Mouse (Mus musculus) MEL (cell line): ENCODE data around the gene Aff3. TPM values are rescaled to one million over a fixed set of nuclear protein-coding genes. Genes with fewer than 3 reads are reported as not detected.
A peak's percentile ranks its signal among the peaks of the same experiment; 100 is the strongest.

Source experiments
- DNase-seq: peaks from one replicate; pipeline ENCODE4 v3.0.0; 2011; ENCODE audit warnings: low read depth, low spot score
- H3K27ac ChIP-seq: 2 replicates; pipeline ENCODE4 v1.5.1; 2012; ENCODE audit warnings: low read depth, mild to moderate bottlenecking, control low read depth, low read length, moderate library complexity; ENCODE audit not compliant: control insufficient read depth
- H3K27me3 ChIP-seq, 2 experiments: fragments of 150-350 bp in 1 of 2; sonication (generic) in 1 of 2; 2 replicates each; pipeline ENCODE4 v1.6.1; 2012; ENCODE audit warnings: low read length in 2 of 2, mild to moderate bottlenecking in 2 of 2, improper control_type of control experiment in 1 of 2, moderate library complexity in 1 of 2; ENCODE audit not compliant: insufficient read depth in 2 of 2, control insufficient read depth in 1 of 2
- H3K36me3 ChIP-seq, 2 experiments: 2 replicates each; pipeline ENCODE4 v1.6.1; 2012 to 2014; ENCODE audit warnings: low read length in 2 of 2, improper control_type of control experiment in 1 of 2, inconsistent platforms in 1 of 2, mild to moderate bottlenecking in 1 of 2; ENCODE audit not compliant: insufficient read depth in 2 of 2, control insufficient read depth in 1 of 2
- H3K4me1 ChIP-seq, 2 experiments: fragments of 150-350 bp in 1 of 2; sonication (generic) in 1 of 2; 2 replicates each; pipeline ENCODE4 v1.6.1; 2012; ENCODE audit warnings: low read length in 2 of 2, improper control_type of control experiment in 1 of 2, mild to moderate bottlenecking in 1 of 2; ENCODE audit not compliant: insufficient read depth in 2 of 2, control insufficient read depth in 1 of 2
- H3K4me3 ChIP-seq, 2 experiments: fragments of 150-350 bp in 1 of 2; sonication (generic) in 1 of 2; 2 replicates each; pipeline ENCODE4 v1.5.1; 2012; ENCODE audit warnings: low read depth in 2 of 2, low read length in 2 of 2, mild to moderate bottlenecking in 2 of 2, moderate library complexity in 2 of 2, control low read depth in 1 of 2, improper control_type of control experiment in 1 of 2; ENCODE audit not compliant: control insufficient read depth in 1 of 2, insufficient read depth in 1 of 2
- H3K79me2 ChIP-seq: 2 replicates; pipeline ENCODE4 v1.6.1; 2012; ENCODE audit warnings: mild to moderate bottlenecking, low read length, moderate library complexity; ENCODE audit not compliant: control insufficient read depth, poor library complexity, insufficient read depth
- H3K9ac ChIP-seq: 2 replicates; pipeline ENCODE4 v1.6.1; 2012; ENCODE audit warnings: low read depth, mild to moderate bottlenecking, control low read depth, low read length, moderate library complexity; ENCODE audit not compliant: control insufficient read depth, poor library complexity, severe bottlenecking
- H3K9me3 ChIP-seq: fragments of 150-350 bp; sonication (generic); replicated peaks from 2 replicates; pipeline ENCODE4 v1.6.1; 2012; ENCODE audit warnings: mild to moderate bottlenecking, low read length, improper control_type of control experiment, moderate library complexity; ENCODE audit not compliant: insufficient read depth
- CHD2 ChIP-seq: IDR thresholded peaks from 2 replicates; pipeline ENCODE4 v1.6.1; 2011; ENCODE audit warnings: low read length, improper control_type of control experiment
- CTCF ChIP-seq, 3 experiments: IDR thresholded peaks in 2 of 3; conservative IDR thresholded peaks in 1 of 3; 2 replicates each; pipeline ENCODE4 v1.5.1; 2011 to 2012; ENCODE audit warnings: low read length in 3 of 3, low read depth in 2 of 3, mild to moderate bottlenecking in 2 of 3, improper control_type of control experiment in 1 of 3, inconsistent platforms in 1 of 3, mixed read lengths in 1 of 3, moderate library complexity in 1 of 3; ENCODE audit not compliant: control insufficient read depth in 1 of 3, insufficient read depth in 1 of 3, poor library complexity in 1 of 3, severe bottlenecking in 1 of 3
- ELF1 ChIP-seq: IDR thresholded peaks from 2 replicates; pipeline ENCODE4 v1.6.1; 2014; ENCODE audit warnings: low read depth, mild to moderate bottlenecking, inconsistent platforms, low read length, improper control_type of control experiment, moderate library complexity
- EP300 ChIP-seq, 2 experiments: IDR thresholded peaks; 2 replicates each; pipeline ENCODE4 v1.6.1; 2011; ENCODE audit warnings: improper control_type of control experiment in 2 of 2, low read length in 2 of 2, low read depth in 1 of 2, mild to moderate bottlenecking in 1 of 2
- ETS1 ChIP-seq: IDR thresholded peaks from 2 replicates; pipeline ENCODE4 v1.6.1; 2012; ENCODE audit warnings: low read depth, mild to moderate bottlenecking, inconsistent platforms, low read length, improper control_type of control experiment, moderate library complexity
- GABPA ChIP-seq: IDR thresholded peaks from 2 replicates; pipeline ENCODE4 v1.6.1; 2012; ENCODE audit warnings: low read depth, mild to moderate bottlenecking, inconsistent platforms, low read length, improper control_type of control experiment, moderate library complexity
- GATA1 ChIP-seq: IDR thresholded peaks from 2 replicates; pipeline ENCODE4 v1.6.1; 2011; ENCODE audit warnings: low read depth, low read length, improper control_type of control experiment
- HCFC1 ChIP-seq: IDR thresholded peaks from 2 replicates; pipeline ENCODE4 v1.6.1; 2012; ENCODE audit warnings: low read depth, mild to moderate bottlenecking, inconsistent platforms, low read length, improper control_type of control experiment, moderate library complexity
- MXI1 ChIP-seq: IDR thresholded peaks from 2 replicates; pipeline ENCODE4 v1.6.1; 2011; ENCODE audit warnings: mild to moderate bottlenecking, low read depth, low read length, improper control_type of control experiment
- MYB ChIP-seq: IDR thresholded peaks from 2 replicates; pipeline ENCODE4 v1.6.1; 2011; ENCODE audit warnings: mild to moderate bottlenecking, low read depth, low read length, improper control_type of control experiment
- MYC ChIP-seq: IDR thresholded peaks from 2 replicates; pipeline ENCODE4 v1.6.1; 2011; ENCODE audit warnings: low read depth, mild to moderate bottlenecking, low read length, improper control_type of control experiment, moderate library complexity
- NRF1 ChIP-seq: IDR thresholded peaks from 2 replicates; pipeline ENCODE4 v1.6.1; 2014; ENCODE audit warnings: low read depth, mild to moderate bottlenecking, inconsistent platforms, low read length, improper control_type of control experiment, moderate library complexity; ENCODE audit not compliant: poor library complexity, insufficient read depth, severe bottlenecking
- RAD21 ChIP-seq: IDR thresholded peaks from 2 replicates; pipeline ENCODE4 v1.6.1; 2011; ENCODE audit warnings: mild to moderate bottlenecking, low read depth, low read length, improper control_type of control experiment
- SIN3A ChIP-seq: IDR thresholded peaks from 2 replicates; pipeline ENCODE4 v1.6.1; 2012; ENCODE audit warnings: low read length, improper control_type of control experiment, inconsistent platforms
- TCF12 ChIP-seq: IDR thresholded peaks from 2 replicates; pipeline ENCODE4 v1.6.1; 2014; ENCODE audit warnings: low read depth, mild to moderate bottlenecking, inconsistent platforms, low read length, improper control_type of control experiment, moderate library complexity
- UBTF ChIP-seq: IDR thresholded peaks from 2 replicates; pipeline ENCODE4 v1.6.1; 2012; ENCODE audit warnings: low read depth, mild to moderate bottlenecking, inconsistent platforms, low read length, improper control_type of control experiment, moderate library complexity, borderline replicate concordance; ENCODE audit not compliant: insufficient read depth
- USF2 ChIP-seq, 2 experiments: IDR thresholded peaks; 2 replicates each; pipeline ENCODE4 v1.6.1; 2011 to 2012; ENCODE audit warnings: improper control_type of control experiment in 2 of 2, low read length in 2 of 2, borderline replicate concordance in 1 of 2, inconsistent platforms in 1 of 2, low read depth in 1 of 2, mild to moderate bottlenecking in 1 of 2; ENCODE audit not compliant: insufficient read depth in 1 of 2
- ZKSCAN1 ChIP-seq: IDR thresholded peaks from 2 replicates; pipeline ENCODE4 v1.6.1; 2012; ENCODE audit warnings: low read depth, mild to moderate bottlenecking, inconsistent platforms, low read length, improper control_type of control experiment, moderate library complexity
- ZMIZ1 ChIP-seq: IDR thresholded peaks from 2 replicates; pipeline ENCODE4 v1.6.1; 2012; ENCODE audit warnings: low read depth, mild to moderate bottlenecking, inconsistent platforms, low read length, improper control_type of control experiment, moderate library complexity
- ZNF384 ChIP-seq: IDR thresholded peaks from 2 replicates; pipeline ENCODE4 v1.6.1; 2012; ENCODE audit warnings: low read depth, mild to moderate bottlenecking, inconsistent platforms, low read length, improper control_type of control experiment
- polyA plus RNA-seq, 2 experiments: library from polyadenylated mRNA; stranded (reverse) in 1 of 2; unstranded in 1 of 2; fragments of >175 nt in 1 of 2; fragments of >200 nt in 1 of 2; gene quantifications; 2 replicates each; pipeline versions ENCODE4 v1.2.1 to v1.2.4; 2012; ENCODE audit warnings: low replicate concordance in 2 of 2, low read depth in 1 of 2; ENCODE audit not compliant: insufficient read length in 2 of 2, insufficient read depth in 1 of 2, missing spikeins in 1 of 2
- total RNA-seq: library from RNA; depleted of rRNA; stranded (reverse); fragments of 300-350 nt; gene quantifications from 2 replicates; pipeline ENCODE4 v1.2.3, GENCODE M21; 2012

Aff3 gene
- total and polyA plus RNA-seq, 3 experiments, result 18.5 to 41.1 (median 25.4) TPM

GRCm38 (mm10) chr1:38384457-38385121, 280.2 kb downstream of the Aff3 start:
- H3K9ac ChIP-seq, result peak overlapping the region; percentile 48
- no peaks in the 10 kb centered on the region for H3K79me2 ChIP-seq
- peaks cover 0 to 11% of the 10 kb centered on the region in 2 experiments; a peak in 3 of 4 replicates for H3K36me3 ChIP-seq
- TF ChIP-seq USF2 (IDR thresholded peaks at IDR 0.05; ENCODE audit: borderline replicate concordance in 1 of 2, insufficient read depth in 1 of 2, low read depth in 1 of 2, low read length in 2 of 2) (no peak), GATA1 (peak; percentile 78; the same call in 1 of the 2 replicates), SIN3A (peak; percentile 63; the same call in 1 of the 2 replicates), ZMIZ1 (no peak), MXI1 (no peak; the same call in 1 of the 2 replicates), HCFC1 (no peak), GABPA (no peak), MYC (no peak), CTCF (IDR thresholded peaks at IDR 0.05 in 2 of 3, conservative IDR thresholded peaks at IDR 0.05 in 1 of 3; ENCODE audit: control insufficient read depth in 1 of 3, insufficient read depth in 1 of 3, low read depth in 2 of 3, low read length in 3 of 3, poor library complexity in 1 of 3, severe bottlenecking in 1 of 3) (no peak), TCF12 (no peak), NRF1 (no peak), RAD21 (no peak), EP300 (IDR thresholded peaks at IDR 0.05; ENCODE audit: low read depth in 1 of 2, low read length in 2 of 2) (peak; percentile 6 to 47; a peak in 2 of 4 replicates), ZNF384 (peak; percentile 88), ZKSCAN1 (no peak), ELF1 (peak; percentile 45; the same call in 1 of the 2 replicates), CHD2 (no peak; the same call in 1 of the 2 replicates), UBTF (no peak), ETS1 (peak; percentile 69; the same call in 1 of the 2 replicates), MYB (peak; percentile 45; the same call in 1 of the 2 replicates)
- TF ChIP-seq, all 39 proteins: peak for 7
- peak overlapping the region; percentile 50 for H3K4me3 ChIP-seq
- peaks cover 10 to 20% of the 10 kb centered on the region in 2 experiments for H3K4me1 ChIP-seq
- DNase-seq, result peak; percentile 77
- no peaks in the 10 kb centered on the region for H3K27me3 ChIP-seq
- peak overlapping the region; percentile 68 for H3K27ac ChIP-seq
- H3K9me3 ChIP-seq, result no peaks in the 10 kb centered on the region
